Mouse (Mus musculus) right cerebral cortex, postnatal 4 days (tissue): ENCODE results near the gene Rnls.

ENCODE experiments used
- DNase-seq: peaks from one replicate; pipeline ENCODE4 v3.0.0-alpha.2; 2022

The Rnls gene

DNA sequence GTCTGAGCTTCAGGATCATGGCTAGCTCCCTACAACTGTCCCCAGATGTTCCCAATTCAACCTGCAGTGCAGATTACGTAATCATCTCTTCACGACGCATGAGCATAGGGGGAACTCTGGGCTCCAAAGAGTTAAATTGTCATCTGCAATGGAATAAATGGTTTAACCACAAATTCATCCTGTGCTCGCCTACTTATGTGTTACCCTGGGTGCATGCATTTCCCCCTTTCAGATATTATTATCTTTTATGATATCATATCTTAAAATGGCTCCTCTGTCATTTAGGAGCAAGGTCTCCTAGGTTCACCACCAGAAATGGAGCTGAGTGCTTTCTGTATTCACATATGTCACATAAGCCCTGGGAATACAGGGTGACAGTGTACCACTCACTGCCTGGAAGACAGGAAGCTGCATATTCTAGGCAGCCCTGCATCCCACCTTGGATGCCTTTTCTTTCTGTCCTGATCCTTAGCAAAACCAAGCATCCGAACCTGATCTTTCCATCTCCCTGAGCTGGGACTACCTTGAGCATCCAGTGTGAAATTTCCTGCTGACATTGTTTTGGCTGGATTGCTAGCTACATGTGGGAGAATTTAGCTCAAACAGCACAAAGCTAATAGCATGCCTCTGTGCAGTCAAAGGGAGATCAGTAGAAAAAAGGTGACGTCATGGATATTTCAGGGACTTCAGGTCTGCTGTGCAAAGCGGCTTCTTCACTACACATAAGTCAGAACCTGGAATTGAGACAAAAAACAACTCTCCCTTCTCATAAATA lies 289.9 kb downstream of the Rnls start:
- no peak for DNase-seq

DNA sequence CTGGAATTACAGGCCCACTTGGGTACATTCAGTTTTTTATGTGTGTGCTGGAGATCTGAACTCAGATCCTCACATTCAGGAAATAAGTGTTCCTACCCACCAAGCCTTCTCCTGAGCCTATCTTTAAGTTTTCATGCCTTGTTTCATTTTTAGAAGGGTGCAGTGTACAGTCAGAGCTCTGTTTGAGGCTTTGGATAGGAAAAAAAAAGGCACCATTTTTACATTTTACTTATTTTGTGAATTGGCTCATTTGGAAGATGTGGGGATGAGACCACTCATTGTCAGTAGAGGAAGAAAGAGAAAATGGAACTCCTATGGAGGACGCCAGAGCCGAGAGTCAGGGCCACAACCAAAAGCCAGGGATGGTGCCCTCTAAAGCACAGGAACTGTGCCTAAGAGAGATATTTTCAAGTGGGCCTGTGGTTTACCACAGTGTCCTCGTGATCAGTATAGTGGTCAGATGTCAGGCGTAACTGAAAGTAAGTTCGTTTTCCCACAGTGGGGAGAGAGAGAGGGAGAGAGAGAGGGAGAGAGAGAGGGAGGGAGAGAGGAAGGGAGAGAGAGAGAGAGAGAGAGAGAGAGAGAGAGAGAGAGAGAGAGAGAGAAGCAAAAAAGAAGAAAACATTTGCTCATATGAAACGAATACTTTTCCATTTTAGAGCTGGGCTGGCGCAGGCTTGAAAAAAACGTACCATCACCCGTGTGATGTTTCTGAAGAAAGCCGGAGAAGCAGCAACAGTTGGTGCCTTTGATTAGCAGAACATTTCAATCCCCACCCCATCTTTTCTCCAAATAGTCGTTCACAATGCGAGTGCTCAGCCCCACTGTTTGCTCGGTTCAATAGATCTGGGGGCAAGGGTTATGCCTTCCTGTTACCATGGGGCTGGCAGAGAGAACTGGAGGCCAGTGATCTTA lies 290.7 kb downstream of the Rnls start:
- no peak for DNase-seq

- DNase-seq = no peak
Observed at GRCm38 (mm10) chr19:33100598-33100997, 291.5 kb downstream of the Rnls start.

DNA sequence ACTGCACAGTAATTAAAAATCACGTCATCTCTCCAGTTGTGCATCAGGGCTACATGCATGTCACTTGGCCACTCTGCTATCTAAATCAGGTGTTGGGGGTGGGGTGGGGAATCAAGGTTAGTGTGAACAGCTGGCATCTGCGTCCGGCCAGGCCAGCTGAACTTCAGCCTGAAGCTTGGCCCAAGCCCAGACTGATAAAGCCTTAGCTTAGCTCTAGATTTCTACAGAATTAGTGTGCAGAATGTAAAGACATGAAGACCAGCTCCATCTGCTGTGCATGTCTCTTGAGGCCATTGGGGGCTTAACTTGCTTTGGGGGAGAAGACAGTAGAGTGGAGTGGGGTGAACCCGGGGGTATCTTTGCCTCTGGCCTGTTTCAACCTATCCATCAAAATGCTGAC lies 292.1 kb downstream of the Rnls start:
- DNase-seq = no peak

DNA sequence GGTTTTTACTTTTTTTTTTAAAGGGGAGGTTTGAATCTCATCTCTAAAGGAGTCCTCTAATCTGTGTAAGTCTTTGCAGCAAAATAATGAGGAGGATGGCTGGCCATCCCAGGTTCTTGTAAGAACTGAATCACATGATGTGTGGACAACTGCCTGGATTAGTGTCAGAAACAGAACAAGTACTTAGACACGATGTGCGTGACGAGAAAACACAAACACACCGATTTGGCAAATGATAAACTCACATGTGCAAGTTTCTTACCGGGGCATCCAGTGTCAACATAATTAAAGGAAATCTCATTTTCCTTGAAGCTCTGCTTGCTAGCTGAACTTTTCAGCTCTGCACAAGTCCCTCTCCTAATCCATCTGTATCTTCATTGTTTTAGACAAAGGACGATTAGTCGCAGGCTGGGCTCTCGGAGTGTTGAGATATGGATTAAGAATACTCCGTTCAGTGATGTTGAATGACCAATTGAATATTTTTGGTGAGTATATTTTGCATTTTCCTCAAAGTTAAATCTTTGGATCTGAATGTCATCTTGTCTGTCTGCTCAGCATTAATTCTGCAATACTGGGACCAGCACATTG lies 292.8 kb downstream of the Rnls start:
- no peak for DNase-seq

GRCm38 (mm10) chr19:33097691-33098090 lies 294.4 kb downstream of the Rnls start:
- DNase-seq = no peak

DNA sequence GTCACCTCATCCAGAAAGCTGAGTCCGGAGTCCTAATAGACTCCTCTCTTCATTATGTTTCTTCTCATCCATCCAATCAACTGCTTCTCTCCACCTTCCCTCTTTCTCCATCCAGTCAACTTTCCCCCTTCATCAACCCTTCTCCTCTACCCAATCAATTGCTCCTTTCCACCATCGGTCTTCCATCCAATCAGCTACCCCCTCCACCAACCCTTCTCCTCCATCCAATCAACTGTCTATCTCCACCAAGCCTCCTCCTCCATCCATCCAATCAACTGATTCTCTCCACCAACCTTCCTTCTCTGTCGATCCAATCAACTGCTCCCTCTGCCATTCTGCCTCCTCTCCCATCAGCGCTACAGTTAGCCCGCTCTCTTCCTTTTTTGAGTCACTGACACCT lies 295.5 kb downstream of the Rnls start:
- no peak for DNase-seq

- DNase-seq = no peak
Observed at GRCm38 (mm10) chr19:33092575-33092974, 299.5 kb downstream of the Rnls start.

DNA sequence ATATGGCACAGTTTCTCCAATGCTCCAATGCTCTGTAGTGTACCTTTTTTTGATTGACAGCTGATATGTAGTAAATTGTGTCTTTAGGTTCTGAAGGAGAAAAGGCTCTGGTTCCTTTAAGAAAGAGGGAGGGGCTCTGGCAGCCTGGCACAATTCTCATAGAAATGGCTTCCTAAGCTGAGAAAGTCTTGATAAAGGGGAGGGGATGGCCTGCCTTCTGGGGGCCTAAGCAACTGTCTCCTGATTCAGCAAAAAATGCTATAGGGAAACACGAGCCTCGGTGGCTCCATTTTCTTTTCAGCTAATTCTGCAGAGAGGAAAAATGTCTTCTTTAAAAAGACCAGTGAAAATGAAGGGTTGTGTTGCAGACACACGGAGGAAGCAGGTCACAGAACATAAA lies 300.8 kb downstream of the Rnls start:
- no peak for DNase-seq

GRCm38 (mm10) chr19:33088868-33089267 lies 303.2 kb downstream of the Rnls start:
- DNase-seq = no peak

DNA sequence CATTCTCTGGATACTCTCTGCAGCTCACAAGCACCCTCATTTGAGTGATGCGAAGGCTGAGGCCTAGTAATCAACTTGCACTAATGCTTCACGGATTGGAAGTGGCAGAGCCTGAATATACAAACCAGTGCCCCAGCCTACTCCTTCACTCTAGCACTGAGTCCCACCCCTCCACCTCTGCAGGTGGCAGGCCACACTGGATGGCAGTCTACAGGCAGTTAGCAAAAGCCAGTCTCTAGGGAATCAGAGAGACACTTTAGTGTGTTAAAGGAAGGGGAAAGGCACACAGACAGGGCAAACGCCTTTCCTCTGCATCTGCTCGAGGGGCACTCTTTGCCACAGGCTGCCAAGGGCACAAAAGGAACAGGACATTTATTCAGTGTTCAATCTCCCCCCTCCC lies 304.1 kb downstream of the Rnls start:
- DNase-seq = no peak
